Mouse (Mus musculus) hindbrain, embryonic 11.5 days (tissue): Measurements from ENCODE around the gene Nin. TPM values are rescaled to one million over a fixed set of nuclear protein-coding genes. Genes with fewer than 3 reads are reported as not detected.

Source experiments
- polyA plus RNA-seq: library from polyadenylated mRNA; unstranded; fragments of >200 nt; fragmentation: Nextera tagmentation; extraction: Ambion mirVana; gene quantifications from 2 replicates; pipeline ENCODE4 v1.2.1, GENCODE M21; 2014

Nin gene
- polyA plus RNA-seq, 1 experiment from 2014 or later: 14.9 TPM

Other genes with a start within 250 kb of the Nin start
- 54.7 and 59.5 TPM in 2 replicates for gene Atl1, start 221.1 kb downstream of the Nin start, polyA plus RNA-seq
- gene Map4k5, start 220.5 kb downstream of the Nin start, polyA plus RNA-seq: 37.9 and 38.4 TPM in 2 replicates
- gene Sav1, start 126.7 kb downstream of the Nin start, polyA plus RNA-seq: 7.3 and 8.5 TPM in 2 replicates
- gene Abhd12b, start 40.4 kb upstream of the Nin start, polyA plus RNA-seq: not detected in 2 replicates
- gene Pygl, start 117.8 kb upstream of the Nin start, polyA plus RNA-seq: 6.6 and 6.8 TPM in 2 replicates
- gene Trim9, start 233.9 kb upstream of the Nin start, polyA plus RNA-seq: 14.3 and 18.4 TPM in 2 replicates